Mouse (Mus musculus) adrenal gland, adult (tissue): Measurements from ENCODE around the gene Fam118a.
A peak's percentile ranks its signal among the peaks of the same experiment; 100 is the strongest.
"Not testable (repeated sequence)": the region's sequence is repeated elsewhere in the genome, so short reads cannot be mapped to it uniquely, and the experiment has no call there.

Experiments used
- DNase-seq, 2 experiments: peaks; one replicate each; pipeline ENCODE4 v3.0.0; 2022 to 2023; ENCODE audit warnings: low spot score in 1 of 2; ENCODE audit not compliant: inconsistent age in 2 of 2

Fam118a gene

GRCm38 (mm10) chr15:85011895-85012661 lies 16.7 kb upstream of the Fam118a start:
- no peak for DNase-seq

DNA sequence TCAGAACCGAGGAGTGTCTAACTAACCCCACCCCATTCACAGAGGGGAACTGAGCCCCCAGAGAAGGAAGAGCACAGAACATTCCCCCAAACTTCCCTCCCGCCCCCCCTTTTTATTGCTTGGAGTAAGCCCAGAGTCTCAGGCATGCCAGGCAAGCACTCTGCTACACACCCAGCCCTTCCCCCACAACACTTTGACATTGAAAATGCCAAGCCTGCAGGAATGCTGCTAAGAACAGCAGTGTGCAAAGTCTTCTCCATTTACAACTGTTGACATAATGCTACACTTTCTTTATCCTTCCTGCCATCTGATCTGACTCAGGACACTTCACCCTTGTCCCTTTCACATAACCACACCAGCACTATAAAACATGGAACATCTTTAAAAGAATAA lies 16.1 kb upstream of the Fam118a start:
- no peak for DNase-seq

DNA sequence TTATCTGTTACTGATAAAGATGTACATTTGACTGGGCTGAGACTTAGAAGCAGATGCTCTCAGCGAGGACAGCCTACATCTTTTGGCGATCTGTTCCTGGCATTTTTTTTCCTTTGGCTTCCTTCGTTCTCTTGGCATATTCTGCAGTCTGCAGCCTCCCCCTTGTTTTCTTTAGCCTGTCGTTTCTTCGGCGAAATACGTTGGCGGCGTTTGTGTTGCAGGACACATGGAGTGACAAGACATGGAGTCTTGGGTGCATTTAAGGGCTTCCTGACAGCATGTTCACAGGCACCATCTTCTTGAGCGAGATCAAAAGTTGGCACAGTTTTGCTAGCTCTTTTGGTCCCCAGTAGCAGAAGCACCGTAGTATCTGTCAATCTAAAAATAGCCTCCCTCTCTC lies 13.0 kb upstream of the Fam118a start:
- no peak for DNase-seq

DNA sequence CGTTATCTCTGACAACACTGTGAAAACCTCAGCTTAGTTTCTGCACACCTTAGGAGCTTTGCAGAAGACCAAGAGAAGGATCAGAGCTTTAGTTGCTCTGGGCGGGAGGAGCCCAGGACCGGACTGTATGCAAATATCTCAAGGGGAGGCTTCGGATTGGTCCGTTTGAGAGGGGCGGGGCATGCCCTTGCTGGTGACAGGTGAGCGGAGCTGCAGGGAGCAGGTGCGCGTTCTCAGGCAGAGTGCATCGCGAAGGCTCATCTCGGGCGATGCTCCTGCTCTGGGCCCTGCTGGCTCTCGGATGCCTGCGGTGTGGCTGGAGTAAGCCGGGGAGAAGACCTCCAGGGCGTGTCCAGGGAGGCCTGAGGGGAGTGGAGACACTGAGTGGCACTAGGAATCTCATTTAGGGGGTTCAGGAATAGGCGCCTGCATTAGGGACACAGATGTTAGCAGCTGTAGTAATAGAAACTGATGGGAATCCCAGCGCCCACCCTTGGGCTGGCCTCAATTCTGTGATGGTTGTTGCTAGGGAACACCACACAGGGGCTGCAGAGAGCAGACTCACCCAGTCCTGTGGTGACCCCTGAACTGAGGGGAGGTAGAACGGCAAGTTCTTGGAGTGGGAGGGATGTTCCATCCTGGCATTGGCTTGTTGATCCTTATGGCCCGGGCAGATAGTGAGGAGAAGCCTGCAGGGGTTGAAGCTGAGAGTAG lies 11.6 kb upstream of the Fam118a start, which contains the start of gene Upk3a:
Gene Upk3a (plus strand): TSS at position 191 of the 714 bp plus-strand sequence.
- no peak for DNase-seq

- DNase-seq, result no peak
Measured at GRCm38 (mm10) chr15:85022211-85022610, 6.5 kb upstream of the Fam118a start.

- no peak for DNase-seq
Measured at GRCm38 (mm10) chr15:85026197-85026596, 2.6 kb upstream of the Fam118a start.

GRCm38 (mm10) chr15:85027740-85028139 lies 1.0 kb upstream of the Fam118a start:
- DNase-seq, result no peak

- DNase-seq, result not testable (repeated sequence)
Measured at GRCm38 (mm10) chr15:85030643-85031042, 1.9 kb downstream of the Fam118a start.

DNA sequence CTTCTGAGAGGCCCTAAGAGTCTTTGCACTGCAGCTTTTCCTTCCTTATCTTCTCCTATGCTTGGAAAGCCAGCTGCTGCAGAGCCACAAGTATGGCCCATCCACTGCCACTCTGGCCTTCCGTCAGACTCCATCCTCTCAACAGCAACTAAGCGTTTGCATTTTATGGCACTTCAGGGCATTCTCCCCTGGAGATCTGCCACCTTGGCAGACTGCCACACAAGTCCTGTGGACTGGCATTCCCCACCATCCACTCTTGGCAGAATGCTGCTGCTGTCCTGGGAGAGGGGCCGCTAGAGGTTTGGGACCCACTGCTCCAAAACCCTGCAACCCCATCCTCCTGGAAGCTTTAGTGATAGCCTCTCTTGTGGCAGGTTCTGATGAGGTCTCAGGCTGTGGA lies 3.1 kb downstream of the Fam118a start:
- DNase-seq, result peak in 1 of 2 experiments; percentile 37

- DNase-seq, result not testable (repeated sequence)
Measured at GRCm38 (mm10) chr15:85033916-85034315, 5.2 kb downstream of the Fam118a start.

GRCm38 (mm10) chr15:85036566-85037342 lies 8.0 kb downstream of the Fam118a start:
- peak; percentile 99 to 100 for DNase-seq

GRCm38 (mm10) chr15:85037343-85037690 lies 8.6 kb downstream of the Fam118a start:
- DNase-seq, result no peak

DNA sequence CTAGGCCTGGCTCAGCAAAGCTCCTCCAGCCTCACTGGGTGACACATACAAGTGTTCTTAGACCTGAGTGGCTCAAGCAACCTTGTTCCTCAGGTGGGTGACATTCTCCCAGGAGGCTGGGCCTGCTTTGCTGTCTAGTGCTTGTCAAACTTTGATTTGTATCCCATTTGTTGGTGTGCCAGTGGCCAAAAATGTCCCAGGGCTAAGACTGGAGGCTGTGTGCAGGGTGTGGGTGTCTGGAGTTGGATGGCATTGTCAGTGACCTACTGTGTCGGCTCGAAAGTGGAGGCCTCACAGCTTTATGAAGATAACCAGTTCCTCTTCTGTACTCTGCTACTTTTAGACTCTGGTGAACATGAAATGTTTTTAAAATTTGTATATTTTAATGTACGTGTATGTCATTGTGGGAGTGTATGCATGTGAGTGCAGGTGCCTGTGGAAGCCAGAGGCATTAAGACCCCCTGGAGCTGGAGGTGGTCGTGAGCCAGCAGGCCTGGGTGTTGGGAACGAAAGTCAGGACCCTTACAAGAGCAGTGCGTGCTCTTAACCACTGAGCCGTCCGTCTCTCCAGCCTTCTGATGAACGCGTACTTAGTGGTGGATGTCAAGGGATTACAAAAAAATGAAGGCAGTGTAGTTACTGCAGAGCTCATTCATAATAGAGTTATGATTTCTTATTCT lies 12.9 kb downstream of the Fam118a start:
- DNase-seq, result peak in 1 of 2 experiments; percentile 64

DNA sequence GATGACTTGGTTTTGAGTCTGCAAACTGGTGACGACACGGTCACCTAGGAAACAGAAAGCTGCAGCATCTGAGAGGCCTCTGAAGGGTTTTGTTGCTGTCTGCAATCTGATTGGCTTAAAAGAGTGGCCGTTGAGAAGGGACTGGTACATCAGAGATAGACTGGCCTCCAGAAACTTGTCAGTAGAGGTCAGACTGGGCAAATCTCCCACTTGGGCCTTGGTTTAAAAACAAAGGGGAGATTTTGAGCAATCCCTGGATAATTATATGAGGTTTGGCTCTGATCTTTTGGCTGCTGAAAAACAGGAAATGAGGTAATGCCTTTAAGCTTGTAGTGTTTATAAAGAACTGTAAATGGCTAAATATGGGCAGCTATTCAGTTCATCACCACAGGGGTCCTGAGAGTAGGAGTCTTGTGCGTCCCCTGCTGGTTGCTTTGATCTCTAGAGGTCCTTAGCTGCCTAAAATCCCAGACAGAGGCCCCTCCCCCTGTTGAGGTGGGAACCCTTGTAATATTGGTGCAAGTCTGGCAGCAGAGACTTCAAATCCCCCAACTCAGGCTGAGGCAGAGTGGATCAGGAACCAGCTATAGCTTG lies 13.7 kb downstream of the Fam118a start:
- peak; percentile 51 to 89 for DNase-seq

DNA sequence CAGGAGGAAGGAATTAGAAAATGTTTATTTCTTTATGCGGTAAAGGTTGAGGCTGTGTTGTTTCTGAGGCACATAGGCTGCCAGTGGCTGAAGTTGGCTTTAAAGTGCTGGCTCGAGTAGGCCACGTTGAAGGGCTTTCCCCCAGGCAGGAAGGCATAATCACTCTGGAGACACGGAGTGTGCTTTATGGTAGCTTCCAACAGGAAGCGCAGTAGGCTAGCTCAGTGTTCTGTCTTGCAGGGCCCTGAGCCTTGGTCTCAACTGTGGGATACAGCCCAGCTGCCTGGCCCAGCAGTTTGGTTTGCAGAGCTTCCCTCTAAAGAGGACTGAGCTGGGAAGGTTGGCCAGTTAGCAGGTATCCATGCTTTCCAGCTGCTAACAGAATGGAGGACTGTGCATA lies 14.4 kb downstream of the Fam118a start:
- no peak for DNase-seq

DNA sequence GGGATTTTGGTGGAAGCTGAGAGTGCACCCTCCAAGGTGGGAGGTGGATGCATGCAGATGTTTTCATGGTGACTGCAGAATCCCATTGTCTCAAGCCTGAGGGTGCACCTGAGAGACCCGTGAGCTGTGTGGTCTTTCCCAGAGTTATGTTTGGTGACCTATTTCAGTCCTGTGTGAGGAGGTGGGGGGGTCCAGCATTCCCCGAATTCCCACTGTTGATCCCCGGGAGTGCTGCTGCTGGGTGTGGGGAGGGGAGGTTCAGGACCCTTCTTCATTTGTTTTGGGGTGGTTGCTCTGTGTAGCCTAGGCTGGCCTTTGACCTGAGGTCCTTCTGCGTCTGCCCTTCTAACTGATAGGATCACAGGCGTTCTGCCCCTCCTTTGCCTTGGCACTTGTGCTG lies 15.0 kb downstream of the Fam118a start:
- DNase-seq, result no peak

DNA sequence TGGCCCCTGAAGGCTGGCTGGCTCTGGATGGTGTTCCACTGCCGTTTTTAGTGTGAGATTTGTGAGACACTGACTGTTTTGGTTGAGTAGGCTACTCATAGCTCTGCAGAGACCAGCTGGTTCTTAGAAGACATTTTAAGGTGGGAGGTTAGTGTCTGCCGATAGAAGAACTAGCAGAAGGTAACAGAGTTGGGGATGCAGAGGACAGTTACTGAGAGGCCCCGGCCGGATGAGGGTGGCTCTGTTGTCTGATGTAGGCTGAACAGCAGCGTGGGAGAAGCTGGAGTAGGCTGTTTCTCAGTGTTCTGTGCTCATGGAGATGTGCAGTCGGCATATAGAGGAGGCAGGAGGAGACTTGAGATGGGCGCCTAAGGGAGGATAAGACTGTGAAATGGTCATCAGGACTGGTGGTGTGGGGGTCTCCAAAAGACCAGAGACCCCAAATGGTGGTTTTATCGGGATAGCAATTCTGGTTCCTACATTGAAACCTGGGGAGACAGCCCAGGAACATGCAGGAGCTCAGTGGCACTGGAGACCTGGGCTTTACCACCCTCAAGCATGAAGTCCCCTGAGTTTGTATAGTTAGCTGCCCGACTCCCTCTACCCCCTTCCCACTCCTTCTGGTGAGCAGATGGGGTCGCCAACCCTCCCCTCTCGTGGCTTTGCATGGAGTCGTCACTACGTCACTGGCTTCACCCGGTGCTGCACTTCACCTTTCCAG lies 17.6 kb downstream of the Fam118a start:
- no peak for DNase-seq

DNA sequence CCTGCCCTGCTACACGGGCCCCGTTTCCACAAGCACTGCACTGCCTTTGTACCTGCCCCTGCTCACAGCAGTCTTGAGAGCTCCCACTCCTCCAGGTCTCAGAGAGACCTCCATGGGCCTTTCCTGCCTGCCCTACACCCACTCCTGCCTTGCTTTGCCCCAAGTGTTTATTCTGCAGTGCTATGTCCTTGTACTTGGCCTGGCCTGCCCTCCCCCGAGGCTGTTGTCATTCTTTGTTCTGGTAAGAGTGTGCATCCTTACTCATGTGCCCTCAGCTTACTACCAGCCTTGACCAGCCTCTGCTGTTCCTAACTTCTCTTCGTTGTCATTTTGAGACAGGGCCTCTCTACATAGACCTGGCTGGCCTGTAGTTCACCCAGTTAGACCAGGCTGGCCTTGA lies 19.1 kb downstream of the Fam118a start:
- peak; percentile 43 to 84 for DNase-seq

GRCm38 (mm10) chr15:85049758-85050157 lies 21.0 kb downstream of the Fam118a start:
- DNase-seq, result no peak

DNA sequence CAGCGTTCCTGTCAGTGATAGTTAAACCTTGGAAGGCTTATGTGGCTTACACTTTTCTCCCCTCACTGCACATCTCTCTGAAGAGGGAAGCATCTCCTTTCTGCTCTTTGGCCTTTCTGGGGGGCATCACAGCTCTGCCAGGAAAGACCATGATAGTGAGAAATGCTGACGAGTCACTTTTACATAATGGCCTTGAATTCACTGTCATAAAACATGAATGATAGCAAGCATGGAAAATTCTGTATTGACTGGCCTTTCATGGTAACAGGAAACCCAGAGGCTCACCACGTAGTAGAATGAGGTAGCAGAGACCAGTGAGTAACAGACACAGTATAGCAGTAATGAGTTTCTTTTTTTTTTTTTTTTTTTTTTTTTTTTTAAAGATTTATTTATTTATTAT lies 25.4 kb downstream of the Fam118a start:
- peak in 1 of 2 experiments; percentile 38 for DNase-seq
